Mouse (Mus musculus): ENCODE results near the gene Gm10972.
"Not testable (repeated sequence)": the region's sequence is repeated elsewhere in the genome, so short reads cannot be mapped to it uniquely, and the experiment has no call there.

The Gm10972 gene

GRCm38 (mm10) chr3:94642495-94643162, at the start of gene Gm10972:
Gene Gm10972, plus strand, starts transcription at chr3:94643112.
- not testable (repeated sequence) for DNase-seq (ENCODE audit: low spot score in 2 of 2)

DNA sequence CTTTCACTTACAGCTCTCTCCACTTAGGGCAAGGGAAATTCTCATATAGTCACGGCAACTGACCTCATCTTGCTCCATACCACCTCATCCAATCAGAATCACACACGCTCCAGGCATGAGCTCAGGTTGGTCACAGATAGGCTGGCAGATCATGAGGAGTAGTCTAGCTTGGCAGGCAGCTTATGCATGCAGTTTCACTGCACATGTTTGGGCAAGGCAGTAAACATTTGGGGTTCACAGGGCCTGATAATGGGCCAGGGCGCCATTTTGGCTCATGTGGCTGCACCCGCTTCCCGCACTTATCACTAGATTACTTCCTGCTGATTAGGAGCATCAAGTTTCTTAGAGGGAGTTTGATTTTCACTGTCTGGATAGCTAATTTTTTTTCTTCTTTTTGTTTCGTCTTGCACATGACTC, 47.0 kb upstream of the Gm10972 start:
- no peak for DNase-seq (ENCODE audit: low spot score in 2 of 2)

DNA sequence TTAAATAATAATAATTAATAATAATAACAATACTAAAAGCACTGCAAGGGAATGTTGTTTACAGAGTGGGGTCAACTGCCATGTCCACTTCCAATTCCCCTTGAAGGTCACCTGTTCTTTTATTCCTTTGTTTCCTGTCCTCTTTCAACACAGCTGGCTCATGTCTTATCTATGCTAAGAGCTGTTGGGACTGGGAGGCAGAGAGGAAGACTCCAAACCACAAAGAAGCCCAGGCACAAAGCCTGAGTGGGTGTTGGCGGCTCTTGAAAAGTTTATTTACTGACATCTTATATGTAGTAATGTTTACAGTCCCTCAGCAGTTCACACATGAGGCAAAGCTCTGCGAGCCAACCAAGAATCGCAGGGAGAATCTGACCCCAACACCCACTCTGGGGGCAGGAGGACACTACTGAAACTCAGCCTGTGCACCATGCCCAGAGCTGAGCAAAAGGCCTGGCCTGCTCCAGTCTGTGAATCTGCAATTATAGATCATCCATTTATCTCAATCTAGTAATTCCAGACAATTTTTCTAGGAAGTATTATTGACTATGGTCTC, 45.6 kb upstream of the Gm10972 start:
- DNase-seq (ENCODE audit: low spot score in 2 of 2), result no peak

DNA sequence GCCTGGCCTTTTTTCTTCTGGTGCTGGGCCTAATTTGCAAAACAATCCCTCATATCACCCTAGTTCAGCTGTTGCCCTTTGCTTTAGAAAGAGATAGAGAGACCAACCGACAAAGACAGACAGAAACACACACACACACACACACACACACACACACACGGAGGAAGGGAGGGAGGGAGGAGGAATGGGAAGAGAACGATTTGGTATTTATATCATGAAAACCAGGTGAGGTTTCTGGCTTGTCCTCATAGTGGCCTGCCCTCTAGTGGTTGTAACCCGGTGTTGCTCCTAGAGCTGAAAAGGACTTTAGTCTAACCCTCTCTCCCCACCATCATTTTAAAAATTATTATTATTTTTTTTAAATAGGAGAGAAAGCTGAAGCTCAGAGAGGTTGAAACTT, 41.0 kb upstream of the Gm10972 start:
- DNase-seq (ENCODE audit: low spot score in 2 of 2), result no peak

DNA sequence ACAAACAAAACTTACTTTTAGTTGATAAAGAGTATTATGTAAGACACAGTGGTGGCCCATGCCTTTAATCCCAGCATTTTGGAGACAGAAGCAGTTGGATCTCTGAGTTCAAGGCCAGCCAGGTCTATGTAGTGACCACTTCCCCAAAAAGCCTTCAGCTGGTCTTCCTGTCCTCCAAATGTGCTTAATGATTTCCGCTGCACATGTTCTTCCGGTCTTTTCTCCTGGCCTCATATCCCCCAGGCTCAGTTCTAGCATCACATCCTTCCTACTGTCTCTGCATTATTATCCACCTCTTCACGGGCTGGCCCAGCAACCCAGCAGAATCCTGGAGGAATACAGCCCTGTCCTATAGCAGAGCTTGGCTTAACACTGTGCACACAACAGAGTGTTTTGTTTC, 33.3 kb upstream of the Gm10972 start:
- DNase-seq (ENCODE audit: low spot score in 2 of 2), result no peak

DNA sequence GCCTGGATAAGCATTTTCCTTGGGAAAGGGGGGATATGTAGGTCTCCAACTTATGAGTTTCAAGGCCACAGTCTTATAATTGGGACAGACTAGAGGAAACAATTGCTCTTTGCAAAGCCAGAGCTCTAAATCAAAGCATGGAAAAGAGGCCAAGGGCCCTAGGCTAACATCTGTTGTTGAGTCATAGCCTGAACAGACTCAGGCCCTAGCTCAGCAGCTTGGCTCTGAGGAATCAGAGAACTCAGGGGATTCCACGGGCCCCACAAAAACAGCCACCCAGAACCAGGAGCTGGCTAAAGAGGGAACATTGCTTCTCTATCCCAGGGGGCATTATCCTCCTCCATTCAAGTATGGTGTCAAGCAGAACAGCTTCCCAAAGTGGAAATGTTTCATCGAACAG, 32.3 kb upstream of the Gm10972 start:
- no peak for DNase-seq (ENCODE audit: low spot score in 2 of 2)

GRCm38 (mm10) chr3:94611343-94611742, 31.6 kb upstream of the Gm10972 start:
- DNase-seq (ENCODE audit: low spot score in 2 of 2), result peak in 1 of 2 experiments; percentile 12

GRCm38 (mm10) chr3:94611834-94612233, 31.1 kb upstream of the Gm10972 start:
- no peak for DNase-seq (ENCODE audit: low spot score in 2 of 2)

DNA sequence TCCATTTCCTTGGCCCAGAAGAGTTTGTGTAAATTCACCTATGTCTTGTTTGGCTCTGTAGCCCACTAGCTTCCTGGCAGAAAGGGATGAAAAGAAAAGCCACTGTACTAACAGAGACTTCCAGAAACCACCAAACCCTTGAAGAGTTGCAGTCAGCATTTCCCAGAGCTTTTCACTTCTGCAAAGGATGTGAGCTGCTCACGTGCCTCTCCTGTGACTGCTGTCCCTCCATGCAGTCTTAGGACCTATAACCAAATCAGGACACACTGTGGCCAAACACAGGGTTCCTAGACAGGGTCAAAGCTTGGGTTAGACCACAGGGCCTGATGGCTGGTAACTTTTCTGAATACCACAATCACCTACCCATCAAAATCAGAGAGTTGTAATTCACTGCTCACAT, 30.6 kb upstream of the Gm10972 start:
- DNase-seq (ENCODE audit: low spot score in 2 of 2), result no peak

DNA sequence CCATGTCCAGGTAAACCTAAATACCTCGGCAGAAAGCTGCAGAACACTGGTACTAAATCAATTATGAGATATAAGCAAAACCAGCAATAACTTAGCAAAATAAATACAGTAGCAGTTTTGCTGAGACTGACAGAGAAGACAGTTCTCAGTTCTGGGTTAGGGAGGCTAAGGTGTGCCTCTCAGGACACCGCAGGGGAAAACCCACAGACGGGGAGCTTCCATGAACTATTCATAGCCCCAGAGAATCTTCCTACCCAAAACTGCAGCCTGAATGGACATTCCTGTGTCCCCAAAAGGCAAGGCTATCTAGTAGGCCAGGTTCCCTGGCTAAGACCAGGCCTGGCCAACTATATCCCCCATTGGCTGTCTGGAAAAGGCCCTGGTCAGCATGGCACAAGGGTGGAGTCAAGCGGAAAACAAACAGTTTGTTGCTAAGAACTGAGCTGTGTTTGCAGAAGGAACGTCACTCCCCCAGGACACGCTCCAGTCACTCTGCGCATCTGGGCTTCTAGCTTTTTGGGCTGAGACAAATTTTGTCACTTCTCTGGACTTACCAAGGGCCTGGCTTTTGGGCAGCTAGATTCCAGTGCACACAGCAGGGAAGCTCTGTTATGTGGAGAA, 29.5 kb upstream of the Gm10972 start:
- no peak for DNase-seq (ENCODE audit: low spot score in 2 of 2)

DNA sequence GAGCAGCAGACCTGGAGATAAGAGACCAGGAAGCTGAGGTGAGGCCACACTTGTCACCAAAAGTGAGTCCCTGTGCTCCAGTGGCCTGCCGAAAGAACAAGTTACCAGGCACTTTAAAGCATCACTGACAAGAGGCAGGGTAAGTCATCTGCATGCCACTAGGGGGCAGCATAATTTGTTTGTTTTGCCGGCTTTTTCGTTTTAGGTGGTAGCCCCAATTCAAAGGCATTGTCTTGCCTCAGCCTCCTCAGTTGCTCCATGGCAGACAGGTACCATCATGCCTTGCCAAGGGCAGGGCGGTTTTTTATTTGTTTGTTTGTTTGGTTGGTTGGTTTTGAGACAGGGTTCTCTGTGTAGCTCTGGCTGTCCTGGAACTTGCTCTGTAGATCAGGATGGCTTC, 26.2 kb upstream of the Gm10972 start:
- no peak for DNase-seq (ENCODE audit: low spot score in 2 of 2)

- no peak for DNase-seq (ENCODE audit: low spot score in 2 of 2)
Observed at GRCm38 (mm10) chr3:94621740-94622507, 21.0 kb upstream of the Gm10972 start.

- no peak for DNase-seq (ENCODE audit: low spot score in 2 of 2)
Observed at GRCm38 (mm10) chr3:94622550-94622949, 20.4 kb upstream of the Gm10972 start.

DNA sequence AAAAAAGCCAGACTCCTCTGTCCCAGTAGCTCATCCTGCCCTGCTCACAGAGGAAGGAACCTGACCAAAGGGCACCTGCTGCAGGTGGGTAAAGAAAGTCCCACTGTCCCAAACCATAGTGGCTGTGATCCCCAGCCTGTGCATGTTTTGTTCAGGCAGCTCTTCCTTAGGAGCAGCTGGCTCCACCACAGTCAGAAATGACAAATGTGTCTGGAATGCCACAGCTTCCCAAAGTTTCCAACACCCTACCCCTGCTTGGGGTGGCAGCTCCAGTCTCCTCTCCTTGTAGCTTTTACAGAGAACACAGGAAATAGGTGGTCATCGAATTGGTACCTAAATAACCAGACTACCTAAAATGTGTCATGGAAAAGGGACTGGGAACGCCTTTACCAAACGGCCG, 18.6 kb upstream of the Gm10972 start:
- no peak for DNase-seq (ENCODE audit: low spot score in 2 of 2)

DNA sequence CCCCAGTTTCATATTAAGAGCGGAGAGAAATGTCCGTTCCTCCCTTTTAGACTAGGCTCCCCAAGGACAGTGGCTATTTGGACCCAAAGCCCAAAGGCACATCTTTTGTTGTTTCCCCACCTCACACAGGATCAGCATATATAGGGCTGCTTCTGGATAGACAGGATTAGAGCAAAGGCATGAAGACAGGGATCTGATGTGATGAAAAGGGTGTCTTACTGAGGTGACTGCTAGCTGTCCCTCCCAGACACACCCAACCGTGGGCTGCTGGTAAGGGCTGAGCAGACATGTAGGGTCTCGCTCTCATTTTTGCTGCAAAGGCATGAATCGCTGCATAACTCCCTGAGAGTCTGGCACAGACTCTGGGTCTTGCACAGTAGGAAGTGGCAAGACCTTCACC, 14.2 kb upstream of the Gm10972 start:
- DNase-seq (ENCODE audit: low spot score in 2 of 2), result no peak

GRCm38 (mm10) chr3:94629876-94630275, 13.0 kb upstream of the Gm10972 start:
- no peak for DNase-seq (ENCODE audit: low spot score in 2 of 2)

DNA sequence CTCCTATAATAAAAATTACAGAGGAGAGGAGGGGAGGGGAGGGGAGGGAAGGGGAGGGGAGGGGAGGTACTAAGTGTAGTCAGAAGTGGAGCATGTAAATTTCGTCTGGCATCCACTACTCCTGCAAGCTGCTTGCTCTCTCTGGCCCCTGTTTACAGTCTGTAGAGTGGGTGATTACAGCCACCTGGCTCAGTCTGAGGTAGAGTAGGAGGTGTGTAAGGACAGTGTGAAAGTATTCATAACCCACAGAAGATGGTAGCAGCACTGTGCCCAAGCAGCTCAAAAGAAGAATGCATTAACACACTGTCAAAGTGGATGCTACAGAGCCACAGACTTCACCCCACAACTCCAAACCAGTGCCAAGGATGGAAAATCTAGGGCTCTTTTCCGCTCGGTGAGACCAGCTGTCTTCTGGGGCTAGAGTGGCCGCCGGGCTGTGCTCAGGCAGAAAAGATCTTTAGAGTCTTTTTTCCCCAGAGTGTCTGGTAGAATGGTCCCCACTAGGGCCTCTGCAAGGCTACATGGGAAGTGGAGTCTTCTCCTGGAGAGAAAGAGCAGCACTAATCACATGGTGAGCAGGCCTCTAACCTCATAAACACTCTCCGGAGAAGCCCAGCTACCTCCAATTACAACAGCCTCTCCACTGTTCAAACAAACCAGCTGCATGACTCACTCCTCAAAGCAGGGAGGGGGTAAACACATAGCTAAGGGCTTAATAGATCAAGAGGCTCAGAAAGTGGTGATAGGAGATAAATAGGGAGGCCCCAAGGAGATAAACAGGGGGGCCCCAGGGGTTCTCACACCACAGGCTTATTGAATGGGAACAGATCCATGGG, 6.1 kb downstream of the Gm10972 start:
- peak in 1 of 2 experiments; percentile 10 for DNase-seq (ENCODE audit: low spot score in 2 of 2)

DNA sequence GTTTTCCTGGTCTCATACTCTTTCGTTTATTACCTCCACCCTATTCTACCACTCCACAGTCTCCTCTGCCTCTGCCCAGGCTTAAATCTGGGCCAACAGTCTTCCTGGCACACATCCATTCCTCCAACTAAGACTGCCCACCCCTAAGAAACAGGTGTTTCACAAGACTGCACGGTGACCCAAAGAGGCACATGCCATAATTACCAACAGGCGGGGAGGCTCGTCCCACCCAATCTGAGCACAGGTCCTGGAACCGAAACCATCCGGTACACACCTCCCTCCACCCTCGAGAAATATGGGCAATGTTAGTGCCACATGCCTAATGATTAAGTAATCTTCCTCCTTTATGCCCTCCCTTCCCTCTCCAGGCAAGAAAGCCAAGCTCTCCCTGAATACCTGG, 7.5 kb downstream of the Gm10972 start:
- DNase-seq (ENCODE audit: low spot score in 2 of 2), result no peak

DNA sequence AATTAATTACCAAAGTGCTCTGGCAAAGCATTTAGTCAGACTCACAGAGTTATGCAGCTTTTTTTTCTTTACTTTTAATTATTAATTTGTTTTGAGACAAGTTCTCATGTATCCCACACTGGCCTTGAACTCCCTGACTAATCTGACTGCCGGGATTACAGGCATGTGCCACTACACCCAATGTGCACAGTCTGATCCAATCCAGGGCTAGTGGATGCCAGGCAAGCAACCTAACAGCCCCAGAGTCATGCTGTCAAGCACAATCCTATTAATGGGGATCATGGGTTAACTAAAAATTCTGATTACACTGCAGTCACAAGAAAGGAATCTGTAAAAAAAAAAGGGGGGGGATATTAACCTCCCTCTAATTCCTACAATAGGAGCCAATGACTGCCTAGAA, 11.1 kb downstream of the Gm10972 start:
- not testable (repeated sequence) for DNase-seq (ENCODE audit: low spot score in 2 of 2)

- DNase-seq (ENCODE audit: low spot score in 2 of 2), result not testable (repeated sequence)
Observed at GRCm38 (mm10) chr3:94657852-94658739, 15.2 kb downstream of the Gm10972 start.

DNA sequence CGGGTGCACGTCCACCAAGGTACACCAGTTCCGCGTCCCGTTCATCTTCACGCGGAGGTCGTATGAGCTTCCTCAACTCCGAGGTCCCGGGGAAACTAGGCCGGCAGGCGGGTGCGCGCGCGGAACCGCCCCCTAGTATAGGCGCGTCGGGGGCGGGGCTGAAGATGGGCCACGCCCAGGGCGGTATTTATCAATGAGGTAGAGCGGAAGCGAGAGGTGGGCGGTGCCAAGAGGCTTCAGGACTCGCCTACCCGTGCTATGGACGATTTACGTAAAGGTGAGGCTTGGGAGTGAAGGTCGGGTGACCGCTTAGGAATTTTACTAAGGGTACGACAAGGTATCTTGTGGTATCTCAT, 15.8 kb downstream of the Gm10972 start, which contains the start of gene Tuft1:
Tuft1 (minus strand) TSS at position 133 of the 356 bp plus-strand sequence.
- DNase-seq (ENCODE audit: low spot score in 2 of 2), result peak; percentile 19 to 47
